Mouse (Mus musculus): ENCODE data around the gene Tmub2. TPM values are rescaled to one million over a fixed set of nuclear protein-coding genes. Genes with fewer than 3 reads are reported as not detected.

Gene Tmub2
- polyA plus RNA-seq, 1 experiment from 2014 or later = 41.6 TPM

GRCm38 (mm10) chr11:102334010-102334409 lies 49.3 kb downstream of the Tmub2 start:
- WGBS = 62% methylated on average over 4 of the region's 4 CpGs
- no peak for ATAC-seq (replicated peaks; ENCODE audit: low FRiP score)
- H3K4me2 ChIP-seq = no peak overlapping the region
- H3K4me1 ChIP-seq (replicated peaks; ENCODE audit: control insufficient read depth, insufficient read depth, low read length) = no peaks in the 10 kb centered on the region
- H3K27me3 ChIP-seq (replicated peaks; ENCODE audit: control insufficient read depth, insufficient read depth, low read length) = no peaks in the 10 kb centered on the region
- no peak overlapping the region for H3K9ac ChIP-seq (ENCODE audit: low read depth, low read length)
- no peak overlapping the region for H3K4me3 ChIP-seq (ENCODE audit: low read depth, low read length)
- DNase-seq (ENCODE audit: low spot score) = no peak
- H3K27ac ChIP-seq (ENCODE audit: low read depth, low read length) = no peak overlapping the region
- H3K36me3 ChIP-seq (ENCODE audit: control insufficient read depth, insufficient read depth, low read length) = no peaks in the 10 kb centered on the region
- no peaks in the 10 kb centered on the region for H3K9me3 ChIP-seq (ENCODE audit: control insufficient read depth, low read length)

GRCm38 (mm10) chr11:102334973-102335700 lies 50.4 kb downstream of the Tmub2 start:
- DNase-seq (ENCODE audit: low spot score) = no peak
- H3K4me3 ChIP-seq (ENCODE audit: low read depth, low read length) = no peak overlapping the region
- H3K9ac ChIP-seq (ENCODE audit: low read depth, low read length) = no peak overlapping the region
- peaks cover 4% of the 10 kb centered on the region; the same call in 1 of the 2 replicates for H3K27me3 ChIP-seq (replicated peaks; ENCODE audit: control insufficient read depth, insufficient read depth, low read length)
- no peaks in the 10 kb centered on the region for H3K4me1 ChIP-seq (replicated peaks; ENCODE audit: control insufficient read depth, insufficient read depth, low read length)
- H3K36me3 ChIP-seq (ENCODE audit: control insufficient read depth, insufficient read depth, low read length) = no peaks in the 10 kb centered on the region
- H3K9me3 ChIP-seq (ENCODE audit: control insufficient read depth, low read length) = no peaks in the 10 kb centered on the region
- ATAC-seq (replicated peaks; ENCODE audit: low FRiP score) = no peak
- no peak overlapping the region for H3K4me2 ChIP-seq
- WGBS = 45% methylated on average over 9 of the region's 9 CpGs
- H3K27ac ChIP-seq (ENCODE audit: low read depth, low read length) = no peak overlapping the region

GRCm38 (mm10) chr11:102336191-102336590 lies 51.5 kb downstream of the Tmub2 start:
- peaks cover 4% of the 10 kb centered on the region; the same call in 1 of the 2 replicates for H3K27me3 ChIP-seq (replicated peaks; ENCODE audit: control insufficient read depth, insufficient read depth, low read length)
- H3K36me3 ChIP-seq (ENCODE audit: control insufficient read depth, insufficient read depth, low read length) = no peaks in the 10 kb centered on the region
- no peaks in the 10 kb centered on the region for H3K4me1 ChIP-seq (replicated peaks; ENCODE audit: control insufficient read depth, insufficient read depth, low read length)
- no peak overlapping the region for H3K9ac ChIP-seq (ENCODE audit: low read depth, low read length)
- H3K27ac ChIP-seq (ENCODE audit: low read depth, low read length) = no peak overlapping the region
- ATAC-seq (replicated peaks; ENCODE audit: low FRiP score) (no peak), DNase-seq (ENCODE audit: low spot score) (no peak)
- H3K4me3 ChIP-seq (ENCODE audit: low read depth, low read length) = no peak overlapping the region
- H3K9me3 ChIP-seq (ENCODE audit: control insufficient read depth, low read length) = no peaks in the 10 kb centered on the region
- WGBS = 60% methylated on average over 1 of the region's 1 CpGs
- H3K4me2 ChIP-seq = no peak overlapping the region

GRCm38 (mm10) chr11:102337921-102338320 lies 53.2 kb downstream of the Tmub2 start:
- Histone ChIP-seq H3K4me2 (no peak overlapping the region), H3K27me3 (replicated peaks; ENCODE audit: control insufficient read depth, insufficient read depth, low read length) (peaks cover 4% of the 10 kb centered on the region; the same call in 1 of the 2 replicates), H3K27ac (ENCODE audit: low read depth, low read length) (no peak overlapping the region), H3K9me3 (ENCODE audit: control insufficient read depth, low read length) (no peaks in the 10 kb centered on the region), H3K4me1 (replicated peaks; ENCODE audit: control insufficient read depth, insufficient read depth, low read length) (no peaks in the 10 kb centered on the region), H3K36me3 (ENCODE audit: control insufficient read depth, insufficient read depth, low read length) (no peaks in the 10 kb centered on the region), H3K9ac (ENCODE audit: low read depth, low read length) (no peak overlapping the region), H3K4me3 (ENCODE audit: low read depth, low read length) (no peak overlapping the region)
- WGBS = 52% methylated on average over 1 of the region's 1 CpGs
- no peak for DNase-seq (ENCODE audit: low spot score)
- ATAC-seq (replicated peaks; ENCODE audit: low FRiP score) = no peak

- Histone ChIP-seq H3K36me3 (ENCODE audit: control insufficient read depth, insufficient read depth, low read length) (no peaks in the 10 kb centered on the region), H3K9me3 (ENCODE audit: control insufficient read depth, low read length) (no peaks in the 10 kb centered on the region), H3K4me2 (no peak overlapping the region), H3K9ac (ENCODE audit: low read depth, low read length) (no peak overlapping the region), H3K27me3 (replicated peaks; ENCODE audit: control insufficient read depth, insufficient read depth, low read length) (peaks cover 4% of the 10 kb centered on the region; the same call in 1 of the 2 replicates), H3K27ac (ENCODE audit: low read depth, low read length) (no peak overlapping the region), H3K4me3 (ENCODE audit: low read depth, low read length) (no peak overlapping the region), H3K4me1 (replicated peaks; ENCODE audit: control insufficient read depth, insufficient read depth, low read length) (no peaks in the 10 kb centered on the region)
- WGBS = 34% methylated on average over 3 of the region's 3 CpGs
- ATAC-seq (replicated peaks; ENCODE audit: low FRiP score) = no peak
- DNase-seq (ENCODE audit: low spot score) = no peak
Observed at GRCm38 (mm10) chr11:102338561-102338960, 53.8 kb downstream of the Tmub2 start.

Other genes starting within 250 kb of the Tmub2 start
- 0.27 and 0.66 TPM in 2 replicates for gene Cd300lg, start 243.4 kb upstream of the Tmub2 start, polyA plus RNA-seq (2014; fragmentation: Nextera tagmentation; extraction: Ambion mirVana)
- 12.1 and 12.8 TPM in 2 replicates for gene Mpp2, start 196.4 kb upstream of the Tmub2 start, polyA plus RNA-seq (2014; fragmentation: Nextera tagmentation; extraction: Ambion mirVana)
- not detected in 2 replicates for gene Ppy, start 183.6 kb upstream of the Tmub2 start, polyA plus RNA-seq (2014; fragmentation: Nextera tagmentation; extraction: Ambion mirVana)
- gene Pyy, start 177.1 kb upstream of the Tmub2 start, polyA plus RNA-seq (2014; fragmentation: Nextera tagmentation; extraction: Ambion mirVana) = 1.0 and 2.4 TPM in 2 replicates
- gene Nags, start 139.4 kb upstream of the Tmub2 start, polyA plus RNA-seq (2014; fragmentation: Nextera tagmentation; extraction: Ambion mirVana) = 4.9 and 5.1 TPM in 2 replicates
- gene Tmem101, start 128.5 kb upstream of the Tmub2 start, polyA plus RNA-seq (2014; fragmentation: Nextera tagmentation; extraction: Ambion mirVana) = 25.7 and 26.0 TPM in 2 replicates
- 80.1 and 83.2 TPM in 2 replicates for gene Lsm12, start 99.6 kb upstream of the Tmub2 start, polyA plus RNA-seq (2014; fragmentation: Nextera tagmentation; extraction: Ambion mirVana)
- 38.8 and 39.5 TPM in 2 replicates for gene G6pc3, start 95.3 kb upstream of the Tmub2 start, polyA plus RNA-seq (2014; fragmentation: Nextera tagmentation; extraction: Ambion mirVana)
- gene Hdac5, start 54.8 kb upstream of the Tmub2 start, polyA plus RNA-seq (2014; fragmentation: Nextera tagmentation; extraction: Ambion mirVana) = 23.8 and 26.0 TPM in 2 replicates
- gene BC030867, start 36.0 kb upstream of the Tmub2 start, polyA plus RNA-seq (2014; fragmentation: Nextera tagmentation; extraction: Ambion mirVana) = 28.2 and 29.4 TPM in 2 replicates
- gene Asb16, start 16.2 kb upstream of the Tmub2 start, polyA plus RNA-seq (2014; fragmentation: Nextera tagmentation; extraction: Ambion mirVana) = 0.05 and 0.12 TPM in 2 replicates
- gene Atxn7l3, start 11.7 kb downstream of the Tmub2 start, polyA plus RNA-seq (2014; fragmentation: Nextera tagmentation; extraction: Ambion mirVana) = 11.4 and 14.7 TPM in 2 replicates
- 104 and 108 TPM in 2 replicates for gene Ubtf, start 34.8 kb downstream of the Tmub2 start, polyA plus RNA-seq (2014; fragmentation: Nextera tagmentation; extraction: Ambion mirVana)
- gene Slc4a1, start 81.3 kb downstream of the Tmub2 start, polyA plus RNA-seq (2014; fragmentation: Nextera tagmentation; extraction: Ambion mirVana) = 191 and 229 TPM in 2 replicates
- 1.8 and 2.6 TPM in 2 replicates for gene Rundc3a, start 108.5 kb downstream of the Tmub2 start, polyA plus RNA-seq (2014; fragmentation: Nextera tagmentation; extraction: Ambion mirVana)
- gene Slc25a39, start 123.0 kb downstream of the Tmub2 start, polyA plus RNA-seq (2014; fragmentation: Nextera tagmentation; extraction: Ambion mirVana) = 282 and 283 TPM in 2 replicates
- gene Grn, start 145.4 kb downstream of the Tmub2 start, polyA plus RNA-seq (2014; fragmentation: Nextera tagmentation; extraction: Ambion mirVana) = 68.1 and 69.5 TPM in 2 replicates
- 1.8 and 2.0 TPM in 2 replicates for gene Fam171a2, start 162.8 kb downstream of the Tmub2 start, polyA plus RNA-seq (2014; fragmentation: Nextera tagmentation; extraction: Ambion mirVana)
- gene Itga2b, start 185.2 kb downstream of the Tmub2 start, polyA plus RNA-seq (2014; fragmentation: Nextera tagmentation; extraction: Ambion mirVana) = 76.2 and 80.3 TPM in 2 replicates

Measured in liver, embryonic 11.5 days (tissue).